Mouse (Mus musculus): ENCODE results near the gene Rps18.
A peak's percentile ranks its signal among the peaks of the same experiment; 100 is the strongest.

GRCm38 (mm10) chr17:33968489-33968888 is 12.7 kb upstream of the Rps18 start:
- TF ChIP-seq CTCF (IDR thresholded peaks at IDR 0.05; ENCODE audit: borderline replicate concordance, extremely low read depth, insufficient read depth, insufficient read length) (peak; percentile 92), POLR2A (IDR thresholded peaks at IDR 0.05; ENCODE audit: borderline replicate concordance, extremely low read depth, insufficient read depth, insufficient read length, poor library complexity, severe bottlenecking) (no peak)

Measured in brain, embryonic 14.5 days (tissue).